Mouse (Mus musculus) olfactory bulb, adult 2 months (tissue): Measurements from ENCODE around the gene Upp2. TPM values are rescaled to one million over a fixed set of nuclear protein-coding genes. Genes with fewer than 3 reads are reported as not detected.

Experiments used
- H3K27ac ChIP-seq: fragments of 200-500 bp; 2 replicates; pipeline ENCODE4 v1.5.1; 2012; ENCODE audit warnings: low read depth, low read length; ENCODE audit not compliant: insufficient read depth
- H3K4me1 ChIP-seq: fragments of 200-500 bp; 2 replicates; pipeline ENCODE4 v1.6.1; 2012; ENCODE audit warnings: low read length; ENCODE audit not compliant: control insufficient read depth, insufficient read depth
- H3K4me3 ChIP-seq: fragments of 200-500 bp; 2 replicates; pipeline ENCODE4 v1.5.1; 2012; ENCODE audit warnings: mild to moderate bottlenecking, low read depth, low read length, moderate library complexity; ENCODE audit not compliant: insufficient read depth
- CTCF ChIP-seq: fragments of 200-500 bp; IDR thresholded peaks from 2 replicates; pipeline ENCODE4 v1.5.1; 2012; ENCODE audit warnings: low read depth, mild to moderate bottlenecking, low read length, moderate library complexity; ENCODE audit not compliant: insufficient read depth
- POLR2A ChIP-seq: fragments of 200-500 bp; IDR thresholded peaks from 2 replicates; pipeline ENCODE4 v1.6.1; 2012; ENCODE audit warnings: mild to moderate bottlenecking, low read depth, low read length, moderate library complexity; ENCODE audit not compliant: insufficient read depth
- WGBS: fragments of 180-500 bp; shearing (Covaris S2); methylation state at CpG from one replicate; pipeline ENCODE4 v1.1.7; 2018; 5-methylcytosine and 5-hydroxymethylcytosine counted together
- polyA plus RNA-seq: library from polyadenylated mRNA; stranded (reverse); fragments of >200 nt; gene quantifications from 2 replicates; pipeline ENCODE4 v1.2.4, GENCODE M21; 2012; ENCODE audit warnings: low replicate concordance; ENCODE audit not compliant: missing spikeins, insufficient read depth, insufficient read length

The Upp2 gene
- polyA plus RNA-seq, 1 experiment, result not detected

DNA sequence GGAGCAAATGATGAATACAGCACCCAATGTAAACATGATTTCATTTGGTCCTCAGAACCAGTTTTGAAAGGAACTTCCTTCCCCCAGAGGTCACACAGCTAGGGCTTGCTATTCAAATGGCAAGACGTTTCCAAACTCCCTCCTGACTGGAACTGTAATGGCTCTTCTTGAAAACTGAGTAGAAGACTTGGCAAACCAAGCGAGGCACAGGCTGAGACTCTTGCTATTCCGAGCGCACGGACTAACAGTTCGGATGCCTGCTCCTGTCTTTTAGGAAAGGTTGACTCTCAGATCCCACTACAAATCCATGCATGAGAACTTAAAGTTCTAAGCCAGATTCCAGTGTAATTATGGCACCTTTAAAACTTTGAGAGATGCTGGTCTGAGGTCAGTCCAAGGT lies 136.5 kb downstream of the Upp2 start:
- TF ChIP-seq CTCF (no peak), POLR2A (no peak)
- 89% methylated on average over 6 of the region's 6 CpGs for WGBS
- Histone ChIP-seq H3K27ac (no peak overlapping the region), H3K4me3 (no peak overlapping the region), H3K4me1 (no peaks in the 10 kb centered on the region)

GRCm38 (mm10) chr2:58704576-58704975 lies 137.5 kb downstream of the Upp2 start:
- Histone ChIP-seq H3K4me3 (no peak overlapping the region), H3K4me1 (no peaks in the 10 kb centered on the region), H3K27ac (no peak overlapping the region)
- WGBS, result 91% methylated on average over 3 of the region's 3 CpGs
- no peak for TF ChIP-seq POLR2A
- no peak for TF ChIP-seq CTCF

DNA sequence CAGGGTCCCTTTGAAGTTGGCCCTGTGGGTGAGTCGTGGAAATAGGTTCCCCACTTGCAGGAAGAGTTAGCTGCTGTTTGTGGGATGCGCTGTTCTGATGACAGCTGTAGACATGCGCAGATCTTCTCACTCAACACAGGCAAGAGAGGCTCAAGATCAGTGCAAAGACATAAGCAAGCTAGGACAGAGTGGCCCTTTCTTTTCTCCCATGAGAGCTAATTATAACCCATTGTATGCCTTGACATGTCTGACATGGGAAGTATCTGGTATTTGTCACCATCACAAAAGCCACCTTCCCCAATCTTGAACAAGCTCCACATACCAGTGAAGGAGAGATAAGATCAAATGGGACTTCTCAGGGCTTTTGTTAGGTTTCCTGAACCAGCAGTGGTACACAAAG lies 140.6 kb downstream of the Upp2 start:
- WGBS, result 92% methylated on average over 3 of the region's 3 CpGs
- 0 out of 2 replicates have a peak, but pooled peaks cover 2% of the 10 kb centered on the region for H3K4me1 ChIP-seq
- no peak overlapping the region for H3K4me3 ChIP-seq
- no peak overlapping the region for H3K27ac ChIP-seq
- no peak for TF ChIP-seq CTCF
- no peak for TF ChIP-seq POLR2A

DNA sequence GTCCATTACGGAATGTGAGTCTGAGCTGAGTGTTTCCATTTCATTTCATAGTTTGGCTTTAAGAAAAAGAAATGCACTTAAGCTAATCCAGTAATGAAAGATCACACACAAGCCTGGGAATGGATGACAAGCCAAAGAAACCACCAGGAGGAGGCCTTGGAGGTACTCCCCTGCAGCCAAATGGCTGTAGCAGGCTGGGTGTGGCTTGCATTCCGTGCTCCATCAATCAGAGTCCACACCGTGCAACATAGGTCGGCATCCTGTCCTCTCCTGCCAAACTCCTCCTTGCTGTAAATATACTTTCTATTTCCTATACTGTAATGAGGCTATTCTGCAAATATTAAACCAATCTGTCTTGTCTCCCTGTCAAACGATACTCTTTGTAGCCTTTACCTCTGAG lies 143.1 kb downstream of the Upp2 start:
- TF ChIP-seq POLR2A, result no peak
- TF ChIP-seq CTCF, result no peak
- 92% methylated on average over 5 of the region's 5 CpGs for WGBS
- Histone ChIP-seq H3K4me1 (0 out of 2 replicates have a peak, but pooled peaks cover 2% of the 10 kb centered on the region), H3K27ac (no peak overlapping the region), H3K4me3 (no peak overlapping the region)

DNA sequence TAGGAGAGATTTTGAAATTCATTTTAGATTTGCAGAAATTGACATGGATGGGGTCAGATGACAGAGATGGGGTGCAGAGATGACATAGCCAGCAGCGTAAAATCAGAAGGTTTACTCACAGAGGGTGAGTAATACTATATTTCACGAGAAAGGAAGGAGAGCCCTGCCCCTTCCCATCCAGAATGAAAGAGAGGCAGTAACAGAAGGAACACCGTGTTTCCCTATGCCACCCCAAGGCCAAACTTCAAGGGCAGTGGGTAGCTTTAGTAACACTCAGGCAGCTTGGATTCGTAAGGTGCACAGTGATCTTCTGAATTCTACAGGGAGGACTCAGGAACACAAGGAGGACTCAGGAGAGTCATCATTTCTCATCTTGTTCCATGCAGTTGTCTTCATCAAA lies 144.0 kb downstream of the Upp2 start:
- Histone ChIP-seq H3K4me3 (no peak overlapping the region), H3K4me1 (0 out of 2 replicates have a peak, but pooled peaks cover 2% of the 10 kb centered on the region), H3K27ac (no peak overlapping the region)
- no peak for TF ChIP-seq POLR2A
- no peak for TF ChIP-seq CTCF
- WGBS, result 78% methylated on average over 4 of the region's 4 CpGs

DNA sequence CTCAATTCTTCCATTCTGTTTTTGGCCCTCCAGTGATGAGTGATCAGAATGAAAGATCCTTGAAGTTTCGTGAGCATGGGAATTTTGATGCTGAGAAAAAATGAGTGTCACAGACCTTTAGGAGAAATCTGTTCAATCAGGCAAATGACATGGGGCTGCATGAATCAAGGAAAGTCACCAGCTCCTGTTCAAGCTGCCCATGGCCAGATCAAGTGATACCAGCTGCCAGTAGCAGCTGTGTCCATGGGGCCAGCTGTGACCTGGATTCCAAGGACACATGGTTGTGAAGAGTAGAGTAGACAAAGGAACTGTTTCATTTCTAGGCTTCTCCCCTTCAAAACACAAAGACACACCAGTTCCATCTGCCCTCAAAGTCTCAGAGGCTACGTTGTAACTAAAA lies 144.4 kb downstream of the Upp2 start:
- 62% methylated on average over 2 of the region's 2 CpGs for WGBS
- no peak for TF ChIP-seq CTCF
- no peak for TF ChIP-seq POLR2A
- H3K27ac ChIP-seq, result no peak overlapping the region
- 0 out of 2 replicates have a peak, but pooled peaks cover 2% of the 10 kb centered on the region for H3K4me1 ChIP-seq
- H3K4me3 ChIP-seq, result no peak overlapping the region

DNA sequence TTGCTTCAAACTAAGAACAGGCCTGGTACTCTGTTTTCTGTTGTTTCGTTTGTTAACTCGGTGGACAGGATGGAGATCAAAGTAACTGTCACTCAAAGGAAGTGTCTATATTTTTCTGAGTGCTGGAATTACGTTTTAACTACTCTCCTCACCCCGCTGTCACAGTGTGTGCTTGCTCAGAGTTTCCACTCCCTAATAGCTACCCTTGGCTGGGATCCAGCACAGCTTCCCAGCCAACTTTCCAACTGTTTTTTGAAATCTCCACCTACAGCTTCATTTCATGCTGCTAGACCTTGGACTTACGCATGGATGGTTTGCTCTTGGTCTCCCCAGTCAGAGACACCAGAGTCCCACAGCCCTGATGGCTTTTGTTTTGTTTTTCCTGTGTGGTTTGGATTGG lies 144.8 kb downstream of the Upp2 start:
- Histone ChIP-seq H3K27ac (no peak overlapping the region), H3K4me3 (no peak overlapping the region), H3K4me1 (0 out of 2 replicates have a peak, but pooled peaks cover 2% of the 10 kb centered on the region)
- 24% methylated on average over 5 of the region's 5 CpGs for WGBS
- TF ChIP-seq POLR2A, result no peak
- no peak for TF ChIP-seq CTCF

GRCm38 (mm10) chr2:58717898-58718297 lies 150.8 kb downstream of the Upp2 start:
- Histone ChIP-seq H3K27ac (no peak overlapping the region), H3K4me1 (no peaks in the 10 kb centered on the region), H3K4me3 (no peak overlapping the region)
- 76% methylated on average over 3 of the region's 3 CpGs for WGBS
- no peak for TF ChIP-seq POLR2A
- no peak for TF ChIP-seq CTCF

DNA sequence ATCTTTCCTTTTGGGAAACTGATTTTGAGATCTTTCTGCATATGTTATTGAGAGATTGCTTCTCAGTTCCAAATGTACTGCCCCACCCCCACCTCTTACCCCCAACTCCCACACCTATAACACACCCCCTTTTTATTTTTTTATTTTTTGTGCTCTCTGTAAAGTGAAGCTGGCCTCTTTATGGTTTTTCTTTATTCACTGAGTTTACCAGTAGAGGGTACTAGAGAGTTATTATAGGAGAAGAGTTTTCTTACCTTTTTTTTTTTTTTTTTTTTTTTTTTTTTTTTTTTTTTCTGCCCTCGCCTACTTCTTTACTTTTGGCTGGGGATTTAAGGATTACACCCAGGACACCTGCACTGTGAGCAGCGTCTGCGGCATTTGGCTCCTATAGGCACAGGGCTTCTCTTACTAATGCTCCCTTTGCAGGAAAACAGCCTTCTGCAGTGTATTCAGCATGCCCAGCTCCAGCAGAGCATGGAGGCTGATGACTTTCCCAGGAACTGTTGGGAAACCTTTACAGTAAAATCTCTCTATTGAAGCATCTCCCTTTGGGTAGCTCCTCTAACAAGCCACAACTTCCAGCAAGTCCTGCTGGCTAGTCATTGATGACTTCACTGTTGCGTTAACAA lies 170.2 kb downstream of the Upp2 start:
- H3K27ac ChIP-seq, result no peak overlapping the region
- TF ChIP-seq CTCF (no peak), POLR2A (no peak)
- no peaks in the 10 kb centered on the region for H3K4me1 ChIP-seq
- WGBS, result 28% methylated on average over 4 of the region's 4 CpGs
- H3K4me3 ChIP-seq, result no peak overlapping the region

- Histone ChIP-seq H3K4me3 (no peak overlapping the region), H3K27ac (no peak overlapping the region), H3K4me1 (no peaks in the 10 kb centered on the region)
- TF ChIP-seq POLR2A, result no peak
- no peak for TF ChIP-seq CTCF
- 98% methylated on average over 1 of the region's 1 CpGs for WGBS
Observed at GRCm38 (mm10) chr2:58741213-58741612, 174.1 kb downstream of the Upp2 start.
